Mouse (Mus musculus) lung, postnatal 0 days (tissue): ENCODE data around the gene Prep. TPM values are rescaled to one million over a fixed set of nuclear protein-coding genes. Genes with fewer than 3 reads are reported as not detected.

Source experiments
- ATAC-seq: fragments of 200-750 bp; cut with Nextera tagmentation; 2 replicates; pipeline ENCODE4 v1.8.0; 2017; ENCODE audit warnings: moderate library complexity
- DNase-seq: peaks from one replicate; pipeline ENCODE4 v3.0.0-alpha.2; 2016; ENCODE audit warnings: low spot score
- H3K27ac ChIP-seq: fragments of 300-500 bp; sonication (generic); 2 replicates; pipeline ENCODE4 v1.5.1; 2014; ENCODE audit warnings: antibody characterized with exemption, mild to moderate bottlenecking, low read length, mixed read lengths
- H3K27me3 ChIP-seq: fragments of 300-500 bp; sonication (generic); replicated peaks from 2 replicates; pipeline ENCODE4 v1.6.1; 2014; ENCODE audit warnings: low read length, mixed read lengths; ENCODE audit not compliant: insufficient read depth
- H3K36me3 ChIP-seq: fragments of 300-500 bp; sonication (generic); 2 replicates; pipeline ENCODE4 v1.6.1; 2014; ENCODE audit warnings: low read length, mixed read lengths; ENCODE audit not compliant: insufficient read depth
- H3K4me1 ChIP-seq: fragments of 300-500 bp; sonication (generic); 2 replicates; pipeline ENCODE4 v1.6.1; 2014; ENCODE audit warnings: antibody characterized with exemption, low read depth, low read length, mixed read lengths; ENCODE audit not compliant: insufficient read depth
- H3K4me2 ChIP-seq: fragments of 300-500 bp; sonication (generic); replicated peaks from 2 replicates; pipeline ENCODE4 v1.6.1; 2014; ENCODE audit warnings: low read depth, mild to moderate bottlenecking, low read length, moderate library complexity, mixed read lengths
- H3K4me3 ChIP-seq: fragments of 300-500 bp; sonication (generic); 2 replicates; pipeline ENCODE4 v1.5.1; 2014; ENCODE audit warnings: low read depth, low read length
- H3K9ac ChIP-seq: fragments of 300-500 bp; sonication (generic); replicated peaks from 2 replicates; pipeline ENCODE4 v1.6.1; 2014; ENCODE audit warnings: low read depth, mild to moderate bottlenecking
- H3K9me3 ChIP-seq: fragments of 300-500 bp; sonication (generic); 2 replicates; pipeline ENCODE4 v1.6.1; 2016; ENCODE audit warnings: low read length, mixed read lengths
- CTCF ChIP-seq: IDR thresholded peaks from 2 replicates; pipeline ENCODE4 v1.5.1; 2016; ENCODE audit warnings: antibody characterized with exemption, mild to moderate bottlenecking
- EP300 ChIP-seq: IDR thresholded peaks from 2 replicates; pipeline ENCODE4 v1.6.1; 2016; ENCODE audit warnings: antibody characterized with exemption, mild to moderate bottlenecking, control low read depth
- WGBS: fragments of 180-500 bp; shearing (Covaris S2); extraction: QIAGEN DNeasy Blood & Tissue Kit; methylation state at CpG from one replicate; pipeline ENCODE4 v1.1.7; 2014; 5-methylcytosine and 5-hydroxymethylcytosine counted together
- microRNA-seq: library from miRNA; unstranded; fragments of <30 nt; microRNA quantifications from one replicate; pipeline ENCODE4, GENCODE M21; 2016
- polyA plus RNA-seq: library from polyadenylated mRNA; unstranded; fragments of >200 nt; fragmentation: Nextera tagmentation; extraction: Ambion mirVana; gene quantifications from 2 replicates; pipeline ENCODE4 v1.2.1, GENCODE M21; 2015

Gene Prep
- polyA plus RNA-seq, 1 experiment from 2014 or later, result 20.1 TPM

- Histone ChIP-seq H3K9ac (no peak overlapping the region), H3K4me3 (no peak overlapping the region), H3K27ac (no peak overlapping the region), H3K36me3 (no peaks in the 10 kb centered on the region), H3K27me3 (no peaks in the 10 kb centered on the region), H3K9me3 (no peaks in the 10 kb centered on the region), H3K4me1 (no peaks in the 10 kb centered on the region), H3K4me2 (no peak overlapping the region)
- ATAC-seq, result no peak
- DNase-seq, result no peak
- TF ChIP-seq CTCF, result no peak
- no peak for TF ChIP-seq EP300
Measured at GRCm38 (mm10) chr10:45210201-45210600, 143.2 kb downstream of the Prep start.

- ATAC-seq (no peak), DNase-seq (no peak)
- Histone ChIP-seq H3K27me3 (no peaks in the 10 kb centered on the region), H3K9me3 (no peaks in the 10 kb centered on the region), H3K4me3 (no peak overlapping the region), H3K4me2 (no peak overlapping the region), H3K4me1 (no peaks in the 10 kb centered on the region), H3K36me3 (no peaks in the 10 kb centered on the region), H3K27ac (no peak overlapping the region), H3K9ac (no peak overlapping the region)
- WGBS, result 59% methylated on average over 7 of the region's 7 CpGs
- TF ChIP-seq CTCF (no peak), EP300 (no peak)
Measured at GRCm38 (mm10) chr10:45216676-45217075, 149.7 kb downstream of the Prep start.

Small RNA genes within 50 kb of the gene (microRNA-seq; reads per million reads assigned to microRNA genes)
- not detected for gene Gm23766

Other genes starting within 250 kb of the Prep start
- 6.4 and 6.6 TPM in 2 replicates for gene Popdc3, start 110.9 kb downstream of the Prep start, polyA plus RNA-seq